Comparison of ENCODE assay signal across 7 mouse cellular contexts in genomic region chr13:81641289-81642045, GRCm38 (mm10). TPM values are rescaled to one million over a fixed set of nuclear protein-coding genes. Genes with fewer than 3 reads are reported as not detected.
DNase-seq lines count a peak whose midpoint lies in the region; ATAC-seq and TF ChIP-seq lines count a peak whose summit lies in the region.

No protein-coding gene starts in this region.

- H3K9me3 ChIP-seq in CH12.LX (replicated peaks; ENCODE audit: low read length) = no peaks in the 10 kb centered on the region
- no peaks in the 10 kb centered on the region for H3K9me3 ChIP-seq in heart, embryonic 15.5 days (replicated peaks)
- no peaks in the 10 kb centered on the region for H3K9me3 ChIP-seq in lung, embryonic 16.5 days (ENCODE audit: control insufficient read depth, low read length)

- no peak overlapping the region for H3K9ac ChIP-seq in CH12.LX (ENCODE audit: insufficient read depth, low read depth)
- H3K9ac ChIP-seq in heart, embryonic 15.5 days = no peak overlapping the region
- H3K9ac ChIP-seq in lung, embryonic 16.5 days (ENCODE audit: low read length) = peak overlapping the region; percentile 19; the same call in 1 of the 2 replicates

- H3K27me3 ChIP-seq in CH12.LX (replicated peaks) = no peaks in the 10 kb centered on the region
- H3K27me3 ChIP-seq in heart, embryonic 15.5 days = no peaks in the 10 kb centered on the region
- H3K27me3 ChIP-seq in lung, embryonic 16.5 days (ENCODE audit: control insufficient read depth, insufficient read depth, low read depth, low read length) = no peaks in the 10 kb centered on the region

- ATAC-seq in heart, embryonic 15.5 days (replicated peaks; ENCODE audit: insufficient number of reproducible peaks, insufficient read depth, low FRiP score, low read depth) = no peak
- no peak for ATAC-seq in lung, embryonic 16.5 days (ENCODE audit: low read depth)

- no peak overlapping the region for H3K27ac ChIP-seq in CH12.LX (ENCODE audit: insufficient read depth, low read depth)
- H3K27ac ChIP-seq in heart, embryonic 15.5 days = no peak overlapping the region
- H3K27ac ChIP-seq in lung, embryonic 16.5 days (ENCODE audit: low read length) = no peak overlapping the region

- 17% methylated on average over 8 of the region's 8 CpGs for WGBS in heart, embryonic 15.5 days
- 8% methylated on average over 8 of the region's 8 CpGs for WGBS in lung, embryonic 16.5 days

- in situ Hi-C loops in CH12.LX (cut with MboI; ENCODE audit: low pct_ligation_motif_present, low pct_unique_long_range_greater_than_20kb, low sequenced_read_pairs) = loop anchor here (25.0 kb wide), 1 partner anchor 204 kb away; no protein-coding TSS in a partner anchor

- no peak overlapping the region for H3K4me3 ChIP-seq in CH12.LX (replicated peaks in 1 of 3; ENCODE audit: low read depth in 2 of 3, low read length in 2 of 3, poor library complexity in 1 of 3)
- no peak overlapping the region for H3K4me3 ChIP-seq in heart, embryonic 15.5 days
- H3K4me3 ChIP-seq in lung, embryonic 16.5 days (ENCODE audit: low read length) = 0 out of 2 replicates have a peak overlapping the region, but pooled peaks have one; percentile 6

- TF ChIP-seq EP300 in CH12.LX (IDR thresholded peaks at IDR 0.05; ENCODE audit: low read length) = no peak

- DNase-seq in CH12.LX (ENCODE audit: extremely low read depth) (peak; percentile 48), R1 (ENCODE audit: low read depth, low spot score) (peak; percentile 59)
- DNase-seq in embryo, embryonic 11.5 days (ENCODE audit: low read depth, low spot score) = peak; percentile 54
- DNase-seq in kidney, postnatal 4 days = peak; percentile 67 to 69
- DNase-seq in retina, postnatal 7 days (ENCODE audit: low read depth, low spot score) = peak; percentile 52

- dilution Hi-C loops in CH12.LX (cut with MboI; ENCODE audit: extremely low pct_ligation_motif_present, extremely low pct_unique_long_range_greater_than_20kb, low sequenced_read_pairs) = no loop called here

- H3K4me2 ChIP-seq in CH12.LX (ENCODE audit: insufficient read depth, low read depth, poor library complexity, severe bottlenecking) = no peak overlapping the region; the same call in 1 of the 2 replicates
- H3K4me2 ChIP-seq in heart, embryonic 15.5 days = peak overlapping the region; percentile 50; the same call in 1 of the 2 replicates
- peak overlapping the region; percentile 50 for H3K4me2 ChIP-seq in lung, embryonic 16.5 days (ENCODE audit: low read depth, low read length)

- H3K36me3 ChIP-seq in CH12.LX (replicated peaks in 1 of 2; ENCODE audit: control insufficient read depth in 1 of 2, insufficient read depth in 1 of 2, low read length in 1 of 2) = no peaks in the 10 kb centered on the region
- H3K36me3 ChIP-seq in heart, embryonic 15.5 days = no peaks in the 10 kb centered on the region
- no peaks in the 10 kb centered on the region for H3K36me3 ChIP-seq in lung, embryonic 16.5 days (ENCODE audit: control insufficient read depth, insufficient read depth, low read length)

- TF ChIP-seq CTCF in CH12.LX (conservative IDR thresholded peaks at IDR 0.05 in 1 of 2, IDR thresholded peaks at IDR 0.05 in 1 of 2; ENCODE audit: low read depth in 2 of 2, low read length in 2 of 2) = peak; percentile 66 to 85

- no peak for TF ChIP-seq POLR2A in CH12.LX (IDR thresholded peaks at IDR 0.05; ENCODE audit: low read depth, low read length)

- H3K4me1 ChIP-seq in CH12.LX (ENCODE audit: control insufficient read depth in 1 of 2, insufficient read depth in 2 of 2) = peaks cover 2 to 5% of the 10 kb centered on the region in 2 experiments; a peak in 1 of 4 replicates
- H3K4me1 ChIP-seq in heart, embryonic 15.5 days (replicated peaks) = peaks cover 2% of the 10 kb centered on the region; the same call in 1 of the 2 replicates
- peaks cover 5% of the 10 kb centered on the region; the same call in 1 of the 2 replicates for H3K4me1 ChIP-seq in lung, embryonic 16.5 days (replicated peaks; ENCODE audit: control insufficient read depth, insufficient read depth, low read length)

- peak; percentile 53 for TF ChIP-seq RAD21 in CH12.LX (IDR thresholded peaks at IDR 0.05; ENCODE audit: low read depth, low read length)

- no peaks in the 10 kb centered on the region for H3K79me2 ChIP-seq in CH12.LX (replicated peaks; ENCODE audit: control insufficient read depth, extremely low read depth, insufficient read depth, poor library complexity, severe bottlenecking)

TF ChIP-seq in CH12.LX, 34 proteins besides CTCF, POLR2A, EP300 and RAD21:
- TF ChIP-seq SMC3 (IDR thresholded peaks at IDR 0.05; ENCODE audit: low read depth, low read length) (peak; percentile 64), MEF2A (IDR thresholded peaks at IDR 0.05; ENCODE audit: borderline replicate concordance, low read depth, low read length) (no peak), MAFK (IDR thresholded peaks at IDR 0.05; ENCODE audit: insufficient replicate concordance, low read length) (no peak), MAZ (IDR thresholded peaks at IDR 0.05; ENCODE audit: low read depth, low read length) (no peak), ZNF384 (IDR thresholded peaks at IDR 0.05; ENCODE audit: low read depth, low read length) (peak; percentile 64; the same call in 1 of the 2 replicates), ZMIZ1 (IDR thresholded peaks at IDR 0.05; ENCODE audit: low read depth, low read length) (no peak)

RNA-seq across cellular contexts. Expression of gene Adgrv1, which starts 8.5 kb away (rescaled TPM):
- total RNA-seq in CH12.LX (2012; rRNA removed) (0.13 and 0.17 TPM in 2 replicates), CH12.LX (2014; rRNA removed) (0.26 and 0.44 TPM in 2 replicates)
- polyA plus RNA-seq in CH12.LX (2012; ENCODE audit: insufficient read length, low read depth) = 0.27 and 0.31 TPM in 2 replicates
- polyA plus RNA-seq in heart, embryonic 15.5 days (2015; fragmentation: Nextera tagmentation; extraction: Ambion mirVana) = 0.58 and 0.76 TPM in 2 replicates
- polyA plus RNA-seq in lung, embryonic 16.5 days (2015; fragmentation: Nextera tagmentation; extraction: Ambion mirVana) = 1.3 and 1.9 TPM in 2 replicates

RNA-seq across cellular contexts. Expression of gene Lysmd3, which starts 16.0 kb away (rescaled TPM):
- total RNA-seq in CH12.LX (2012; rRNA removed) = 12.4 and 15.1 TPM in 2 replicates
- 17.7 and 19.7 TPM in 2 replicates for total RNA-seq in CH12.LX (2014; rRNA removed)
- polyA plus RNA-seq in CH12.LX (2012; ENCODE audit: insufficient read length, low read depth) = 7.3 and 9.0 TPM in 2 replicates
- polyA plus RNA-seq in heart, embryonic 15.5 days (2015; fragmentation: Nextera tagmentation; extraction: Ambion mirVana) = 19.0 and 19.8 TPM in 2 replicates
- polyA plus RNA-seq in lung, embryonic 16.5 days (2015; fragmentation: Nextera tagmentation; extraction: Ambion mirVana) = 22.1 and 27.6 TPM in 2 replicates
